Mouse (Mus musculus): ENCODE measurements at regions not wholly inside any gene's neighbourhood (a gene's known extent, or its start where the extent isn't known, plus 50 kb on each side); places are given as distances from the start of the nearest gene placed in this dataset.

DNA sequence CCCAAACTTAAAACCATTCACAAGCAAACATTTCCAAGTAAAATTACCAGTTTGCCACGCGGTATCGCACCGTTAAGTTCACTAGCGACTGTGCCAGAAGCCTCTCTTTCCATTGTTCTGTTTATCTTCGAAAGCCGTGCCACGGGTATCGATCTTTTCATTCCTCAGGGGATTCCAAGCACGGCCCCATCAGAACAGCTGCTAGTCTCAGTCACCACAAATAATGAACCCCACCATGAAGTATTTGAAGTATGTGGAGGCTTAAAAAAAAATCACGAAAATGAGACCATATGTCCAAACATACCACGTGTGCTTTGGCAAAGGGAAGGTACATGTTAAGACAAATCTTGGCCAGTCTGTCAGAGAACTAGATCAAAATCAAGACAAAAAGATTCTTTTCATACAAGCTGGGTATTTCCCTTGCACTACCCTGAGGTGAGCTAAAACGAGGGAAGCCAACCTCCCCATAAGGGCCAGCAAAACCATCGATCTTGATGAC lies 213.3 kb downstream of the Npr3 start:
- Histone ChIP-seq H3K36me3 (ENCODE audit: control insufficient read depth, insufficient read depth, low read length) (no peaks in the 10 kb centered on the region), H3K27ac (ENCODE audit: low read depth, low read length) (no peak overlapping the region), H3K27me3 (ENCODE audit: control insufficient read depth, insufficient read depth, low read length) (no peaks in the 10 kb centered on the region), H3K4me1 (replicated peaks; ENCODE audit: control insufficient read depth, insufficient read depth, low read length) (no peaks in the 10 kb centered on the region), H3K4me3 (ENCODE audit: low read depth, low read length) (no peak overlapping the region), H3K4me2 (ENCODE audit: low read depth, low read length, severe bottlenecking) (no peak overlapping the region), H3K9me3 (ENCODE audit: control insufficient read depth, low read length) (no peaks in the 10 kb centered on the region), H3K9ac (ENCODE audit: low read length) (no peak overlapping the region)
- ATAC-seq (replicated peaks; ENCODE audit: low FRiP score) (no peak), DNase-seq (ENCODE audit: low spot score) (no peak)
- 75% methylated on average over 14 of the region's 14 CpGs for whole genome bisulfite sequencing

DNA sequence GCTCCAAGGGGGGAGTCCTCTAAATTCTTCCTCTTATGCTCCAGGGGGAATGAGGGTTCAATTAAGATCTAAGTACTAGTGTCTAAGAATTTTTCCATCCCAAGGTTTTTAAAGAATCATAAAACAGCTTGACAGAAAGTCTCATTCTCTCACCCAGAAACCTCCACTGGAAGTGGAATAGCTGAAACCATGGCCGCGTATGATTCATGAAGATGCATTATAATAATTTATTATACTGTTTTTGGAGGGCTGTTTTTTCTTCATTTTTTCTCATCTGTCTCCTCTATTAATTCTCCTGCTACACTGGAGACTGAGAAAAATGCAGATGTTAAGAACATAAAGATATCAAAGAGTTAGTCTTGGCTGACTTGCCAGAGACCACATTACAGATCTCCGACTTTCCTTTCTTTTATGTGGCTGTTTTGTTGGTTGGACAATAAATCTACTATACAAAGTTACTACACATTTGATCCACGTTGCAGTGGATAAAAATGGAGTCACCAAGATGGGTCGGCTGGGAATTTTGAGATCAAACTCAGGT lies 242.2 kb downstream of the Npr3 start:
- WGBS, result 90% methylated on average over 5 of the region's 5 CpGs
- H3K27me3 ChIP-seq (ENCODE audit: control insufficient read depth, insufficient read depth, low read length), result no peaks in the 10 kb centered on the region
- ATAC-seq (replicated peaks; ENCODE audit: low FRiP score), result no peak

DNA sequence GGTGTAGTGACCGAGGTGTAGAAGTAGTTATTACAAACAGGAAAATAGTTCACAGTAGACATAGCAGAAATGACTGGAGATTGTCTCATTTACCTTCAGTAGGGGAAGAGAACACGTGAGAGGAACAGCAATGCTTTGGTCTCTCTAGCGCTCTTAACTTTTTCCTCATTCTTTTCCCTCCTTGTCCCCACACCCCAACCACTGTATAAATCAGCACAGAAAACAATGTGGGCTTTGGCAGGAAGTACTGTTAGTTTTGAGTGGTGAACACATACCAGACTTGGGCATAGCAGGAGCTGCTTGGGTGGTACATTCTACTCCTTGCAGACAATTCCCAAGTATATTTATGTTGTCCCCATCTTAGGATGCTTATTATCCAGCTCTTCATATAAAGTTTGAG lies 251.9 kb downstream of the Npr3 start:
- H3K4me3 ChIP-seq (ENCODE audit: low read depth, low read length), result no peak overlapping the region
- H3K36me3 ChIP-seq (ENCODE audit: control insufficient read depth, insufficient read depth, low read length), result no peaks in the 10 kb centered on the region
- ATAC-seq (replicated peaks; ENCODE audit: low FRiP score) (no peak), DNase-seq (ENCODE audit: low spot score) (no peak)
- no peak overlapping the region for H3K9ac ChIP-seq (ENCODE audit: low read length)
- H3K4me2 ChIP-seq (ENCODE audit: low read depth, low read length, severe bottlenecking), result no peak overlapping the region
- no peaks in the 10 kb centered on the region for H3K27me3 ChIP-seq (ENCODE audit: control insufficient read depth, insufficient read depth, low read length)
- no peaks in the 10 kb centered on the region for H3K9me3 ChIP-seq (ENCODE audit: control insufficient read depth, low read length)
- WGBS, result 93% methylated on average over 3 of the region's 3 CpGs
- H3K4me1 ChIP-seq (replicated peaks; ENCODE audit: control insufficient read depth, insufficient read depth, low read length), result no peaks in the 10 kb centered on the region
- no peak overlapping the region for H3K27ac ChIP-seq (ENCODE audit: low read depth, low read length)

More for the DNA sequence above, 242.2 kb downstream of the Npr3 start:
- DNase-seq (ENCODE audit: low spot score), result no peak
- no peaks in the 10 kb centered on the region for H3K9me3 ChIP-seq (ENCODE audit: control insufficient read depth, low read length)
- no peak overlapping the region for H3K27ac ChIP-seq (ENCODE audit: low read depth, low read length)
- no peaks in the 10 kb centered on the region for H3K4me1 ChIP-seq (replicated peaks; ENCODE audit: control insufficient read depth, insufficient read depth, low read length)
- H3K4me3 ChIP-seq (ENCODE audit: low read depth, low read length), result no peak overlapping the region
- H3K4me2 ChIP-seq (ENCODE audit: low read depth, low read length, severe bottlenecking), result no peak overlapping the region
- H3K9ac ChIP-seq (ENCODE audit: low read length), result no peak overlapping the region
- no peaks in the 10 kb centered on the region for H3K36me3 ChIP-seq (ENCODE audit: control insufficient read depth, insufficient read depth, low read length)

DNA sequence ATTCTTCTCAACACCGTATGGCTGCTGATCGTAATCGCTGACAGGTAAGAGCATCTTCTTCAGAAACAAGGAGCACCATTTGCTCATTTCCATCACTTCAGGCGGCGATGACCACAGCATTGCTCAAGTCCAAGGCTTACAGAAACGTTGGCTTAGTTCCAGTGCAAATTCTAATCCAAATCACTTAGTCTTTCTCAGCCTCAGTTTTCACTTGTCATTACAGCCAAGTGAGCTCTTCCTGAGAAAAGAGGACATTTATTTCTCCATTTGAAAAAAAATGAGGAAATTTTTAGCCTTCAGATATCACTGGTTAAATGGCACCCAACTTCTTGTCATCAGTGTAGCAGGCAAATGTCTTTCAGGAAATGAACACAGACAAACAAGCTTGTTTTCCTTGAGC lies 246.8 kb upstream of the Tars start:
- 92% methylated on average over 6 of the region's 6 CpGs for WGBS
- DNase-seq (ENCODE audit: low spot score) (no peak), ATAC-seq (replicated peaks; ENCODE audit: low FRiP score) (no peak)

DNA sequence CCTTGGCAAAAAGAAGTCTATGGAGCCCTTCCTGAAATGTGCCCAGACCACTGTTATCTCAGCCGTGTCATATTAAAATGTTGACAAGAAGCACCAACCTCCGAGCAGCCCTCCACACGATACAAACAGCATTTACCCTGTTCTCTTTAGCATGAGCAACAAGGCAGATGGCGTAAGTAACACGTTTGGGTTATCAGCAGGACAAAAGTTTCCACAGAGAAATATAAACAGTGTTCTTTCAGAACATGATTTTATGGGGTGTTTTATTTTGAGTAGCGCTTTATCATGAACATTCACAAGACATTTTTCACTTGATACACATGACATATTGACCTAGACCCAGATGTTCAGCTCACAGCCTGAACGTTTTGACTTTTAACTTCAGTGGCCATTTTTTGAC lies 245.3 kb upstream of the Tars start:
- H3K9me3 ChIP-seq (ENCODE audit: control insufficient read depth, low read length), result no peaks in the 10 kb centered on the region
- no peak overlapping the region for H3K9ac ChIP-seq (ENCODE audit: low read length)
- H3K4me1 ChIP-seq (replicated peaks; ENCODE audit: control insufficient read depth, insufficient read depth, low read length), result no peaks in the 10 kb centered on the region
- ATAC-seq (replicated peaks; ENCODE audit: low FRiP score) (no peak), DNase-seq (ENCODE audit: low spot score) (no peak)
- no peak overlapping the region for H3K4me2 ChIP-seq (ENCODE audit: low read depth, low read length, severe bottlenecking)
- 81% methylated on average over 7 of the region's 7 CpGs for WGBS
- no peaks in the 10 kb centered on the region for H3K27me3 ChIP-seq (ENCODE audit: control insufficient read depth, insufficient read depth, low read length)
- H3K27ac ChIP-seq (ENCODE audit: low read depth, low read length), result no peak overlapping the region
- no peaks in the 10 kb centered on the region for H3K36me3 ChIP-seq (ENCODE audit: control insufficient read depth, insufficient read depth, low read length)
- no peak overlapping the region for H3K4me3 ChIP-seq (ENCODE audit: low read depth, low read length)

More for the DNA sequence above, 246.8 kb upstream of the Tars start:
- Histone ChIP-seq H3K27me3 (ENCODE audit: control insufficient read depth, insufficient read depth, low read length) (no peaks in the 10 kb centered on the region), H3K4me2 (ENCODE audit: low read depth, low read length, severe bottlenecking) (no peak overlapping the region), H3K36me3 (ENCODE audit: control insufficient read depth, insufficient read depth, low read length) (no peaks in the 10 kb centered on the region), H3K4me1 (replicated peaks; ENCODE audit: control insufficient read depth, insufficient read depth, low read length) (no peaks in the 10 kb centered on the region), H3K9ac (ENCODE audit: low read length) (no peak overlapping the region), H3K9me3 (ENCODE audit: control insufficient read depth, low read length) (no peaks in the 10 kb centered on the region), H3K4me3 (ENCODE audit: low read depth, low read length) (no peak overlapping the region), H3K27ac (ENCODE audit: low read depth, low read length) (no peak overlapping the region)

DNA sequence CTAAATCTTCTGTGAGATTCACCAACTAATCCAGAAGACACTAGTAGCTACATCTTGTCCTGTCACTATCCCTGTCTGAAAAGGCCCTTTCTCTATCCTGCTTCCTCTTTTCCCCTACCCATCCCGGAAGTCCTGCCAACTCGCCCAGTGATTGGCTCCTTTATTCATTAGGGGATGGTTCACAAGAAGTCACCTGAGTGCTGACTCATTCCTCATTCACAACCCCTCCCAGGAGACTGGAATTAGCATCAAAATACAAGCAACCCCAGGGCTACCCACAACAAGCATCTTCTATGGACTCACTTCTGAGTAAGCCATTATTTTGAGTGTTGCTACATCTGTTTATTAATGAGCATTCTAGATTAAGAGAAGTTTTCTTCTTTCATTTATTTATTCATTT lies 231.2 kb upstream of the Tars start:
- Histone ChIP-seq H3K36me3 (ENCODE audit: control insufficient read depth, insufficient read depth, low read length) (no peaks in the 10 kb centered on the region), H3K27me3 (ENCODE audit: control insufficient read depth, insufficient read depth, low read length) (no peaks in the 10 kb centered on the region), H3K4me3 (ENCODE audit: low read depth, low read length) (no peak overlapping the region), H3K27ac (ENCODE audit: low read depth, low read length) (no peak overlapping the region), H3K4me1 (replicated peaks; ENCODE audit: control insufficient read depth, insufficient read depth, low read length) (no peaks in the 10 kb centered on the region), H3K9ac (ENCODE audit: low read length) (no peak overlapping the region), H3K4me2 (ENCODE audit: low read depth, low read length, severe bottlenecking) (no peak overlapping the region), H3K9me3 (ENCODE audit: control insufficient read depth, low read length) (no peaks in the 10 kb centered on the region)
- no peak for ATAC-seq (replicated peaks; ENCODE audit: low FRiP score)
- WGBS, result 82% methylated on average over 2 of the region's 2 CpGs
- DNase-seq (ENCODE audit: low spot score), result no peak

DNA sequence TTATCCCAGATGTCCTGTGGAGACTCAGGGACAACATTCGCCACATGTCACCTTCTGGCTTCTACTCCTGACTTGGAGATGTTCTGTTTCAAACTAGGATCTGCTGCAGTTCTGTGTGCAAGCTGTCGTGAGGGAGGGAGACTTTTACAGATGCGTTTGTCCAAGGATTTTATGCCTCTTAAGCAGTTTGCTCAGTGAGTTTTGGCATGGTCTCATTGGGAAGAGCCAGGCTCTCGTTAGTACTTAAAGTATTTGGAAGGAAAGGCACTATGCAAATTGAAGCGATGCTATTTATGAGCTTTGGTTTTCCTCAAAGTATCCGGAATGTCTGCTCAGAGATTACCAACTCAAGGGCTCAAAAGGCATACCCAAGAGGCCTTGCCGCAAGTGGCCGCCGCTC lies 227.0 kb upstream of the Tars start:
- Histone ChIP-seq H3K4me3 (ENCODE audit: low read depth, low read length) (no peak overlapping the region), H3K9me3 (ENCODE audit: control insufficient read depth, low read length) (no peaks in the 10 kb centered on the region), H3K27ac (ENCODE audit: low read depth, low read length) (no peak overlapping the region), H3K4me2 (ENCODE audit: low read depth, low read length, severe bottlenecking) (no peak overlapping the region), H3K9ac (ENCODE audit: low read length) (no peak overlapping the region), H3K36me3 (ENCODE audit: control insufficient read depth, insufficient read depth, low read length) (no peaks in the 10 kb centered on the region), H3K27me3 (ENCODE audit: control insufficient read depth, insufficient read depth, low read length) (no peaks in the 10 kb centered on the region), H3K4me1 (replicated peaks; ENCODE audit: control insufficient read depth, insufficient read depth, low read length) (no peaks in the 10 kb centered on the region)
- 80% methylated on average over 9 of the region's 9 CpGs for WGBS
- ATAC-seq (replicated peaks; ENCODE audit: low FRiP score), result no peak
- no peak for DNase-seq (ENCODE audit: low spot score)

DNA sequence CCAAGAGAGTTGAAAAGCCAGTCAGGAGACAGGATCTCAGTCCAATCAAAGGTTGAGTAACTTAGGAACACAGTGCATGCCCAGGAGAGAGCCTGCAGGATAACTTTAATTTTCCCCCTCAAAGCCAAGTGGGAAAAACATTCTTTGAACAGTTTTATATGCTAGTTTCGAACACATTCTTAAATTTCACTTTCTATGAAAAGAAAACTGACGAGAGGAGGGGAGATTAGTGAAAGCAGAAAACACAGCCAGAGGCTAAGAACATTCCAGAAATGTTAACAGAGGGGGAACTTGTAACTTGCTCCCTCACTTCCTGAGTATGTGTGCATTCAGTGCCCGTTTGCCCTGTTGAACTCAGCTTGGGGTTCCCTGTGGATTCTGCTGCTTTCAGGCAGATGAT lies 213.0 kb upstream of the Tars start:
- H3K4me1 ChIP-seq (replicated peaks; ENCODE audit: control insufficient read depth, insufficient read depth, low read length), result no peaks in the 10 kb centered on the region
- ATAC-seq (replicated peaks; ENCODE audit: low FRiP score), result no peak
- no peak overlapping the region for H3K9ac ChIP-seq (ENCODE audit: low read length)
- no peak for DNase-seq (ENCODE audit: low spot score)
- H3K4me3 ChIP-seq (ENCODE audit: low read depth, low read length), result no peak overlapping the region
- H3K36me3 ChIP-seq (ENCODE audit: control insufficient read depth, insufficient read depth, low read length), result no peaks in the 10 kb centered on the region
- no peaks in the 10 kb centered on the region for H3K9me3 ChIP-seq (ENCODE audit: control insufficient read depth, low read length)
- no peak overlapping the region for H3K4me2 ChIP-seq (ENCODE audit: low read depth, low read length, severe bottlenecking)
- no peaks in the 10 kb centered on the region for H3K27me3 ChIP-seq (ENCODE audit: control insufficient read depth, insufficient read depth, low read length)
- WGBS, result 48% methylated on average over 3 of the region's 3 CpGs
- no peak overlapping the region for H3K27ac ChIP-seq (ENCODE audit: low read depth, low read length)

DNA sequence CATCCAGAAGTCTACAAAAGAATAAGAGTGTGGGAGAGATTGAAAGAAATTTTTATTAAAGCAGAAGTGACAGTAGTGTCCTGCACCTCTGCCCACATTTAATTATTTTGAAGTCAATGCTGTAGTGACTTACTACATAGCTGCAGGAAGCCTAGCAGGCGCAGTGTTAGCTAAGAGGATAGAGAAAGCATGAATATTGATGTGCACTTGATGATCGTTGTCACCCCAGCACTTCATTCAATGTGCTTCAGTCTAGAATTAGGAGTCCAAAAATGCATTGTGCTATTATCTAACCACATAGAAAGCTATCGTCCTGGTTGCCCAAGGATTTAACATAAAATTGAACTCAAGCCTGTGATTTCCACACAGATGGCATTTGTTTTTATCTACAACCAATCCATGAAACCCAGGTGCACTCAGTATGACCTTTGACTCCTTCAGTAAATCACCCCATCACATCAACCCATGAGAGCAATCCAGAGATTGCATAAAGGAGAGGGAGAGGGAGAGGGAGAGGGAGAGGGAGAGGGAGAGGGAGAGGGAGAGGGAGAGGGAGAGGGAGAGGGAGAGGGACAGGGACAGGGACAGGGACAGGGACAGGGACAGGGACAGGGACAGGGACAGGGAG lies 210.7 kb upstream of the Tars start:
- DNase-seq (ENCODE audit: low spot score) (no peak), ATAC-seq (replicated peaks; ENCODE audit: low FRiP score) (no peak)
- H3K27me3 ChIP-seq (ENCODE audit: control insufficient read depth, insufficient read depth, low read length), result no peaks in the 10 kb centered on the region
- H3K4me1 ChIP-seq (replicated peaks; ENCODE audit: control insufficient read depth, insufficient read depth, low read length), result no peaks in the 10 kb centered on the region
- H3K4me2 ChIP-seq (ENCODE audit: low read depth, low read length, severe bottlenecking), result no peak overlapping the region
- H3K36me3 ChIP-seq (ENCODE audit: control insufficient read depth, insufficient read depth, low read length), result no peaks in the 10 kb centered on the region
- H3K9ac ChIP-seq (ENCODE audit: low read length), result no peak overlapping the region
- no peak overlapping the region for H3K27ac ChIP-seq (ENCODE audit: low read depth, low read length)
- 64% methylated on average over 3 of the region's 3 CpGs for WGBS
- H3K9me3 ChIP-seq (ENCODE audit: control insufficient read depth, low read length), result no peaks in the 10 kb centered on the region
- no peak overlapping the region for H3K4me3 ChIP-seq (ENCODE audit: low read depth, low read length)
